Mouse (Mus musculus): Measurements from ENCODE around the gene Slc25a17. TPM values are rescaled to one million over a fixed set of nuclear protein-coding genes. Genes with fewer than 3 reads are reported as not detected.

Slc25a17 gene
- 104 and 106 TPM in 2 replicates for polyA plus RNA-seq (2015; fragmentation: Nextera tagmentation; extraction: Ambion mirVana)

GRCm38 (mm10) chr15:81360345-81361021 is at the start of gene Slc25a17:
Slc25a17 (minus strand) TSS chr15:81360812.
- Histone ChIP-seq H3K9me3 (replicated peaks; ENCODE audit: control insufficient read depth, low read length) (no peaks in the 10 kb centered on the region), H3K36me3 (ENCODE audit: control insufficient read depth, insufficient read depth, low read length) (no peaks in the 10 kb centered on the region; the same call in 1 of the 2 replicates), H3K27ac (ENCODE audit: low read length) (peak within 1 kb of the TSS; percentile 90), H3K4me2 (ENCODE audit: low read depth, low read length) (peak within 1 kb of the TSS; percentile 92), H3K4me3 (replicated peaks; ENCODE audit: low read length) (peak within 1 kb of the TSS; percentile 69), H3K9ac (ENCODE audit: low read length) (peak within 1 kb of the TSS; percentile 81), H3K27me3 (ENCODE audit: control insufficient read depth, insufficient read depth, low read length) (no peaks in the 10 kb centered on the region), H3K4me1 (ENCODE audit: control insufficient read depth, insufficient read depth, low read length) (peaks cover 14% of the 10 kb centered on the region)
- peak; percentile 99 for ATAC-seq (ENCODE audit: insufficient read depth, low FRiP score)
- under 1% methylated on average over 30 of the region's 30 CpGs for WGBS

DNA sequence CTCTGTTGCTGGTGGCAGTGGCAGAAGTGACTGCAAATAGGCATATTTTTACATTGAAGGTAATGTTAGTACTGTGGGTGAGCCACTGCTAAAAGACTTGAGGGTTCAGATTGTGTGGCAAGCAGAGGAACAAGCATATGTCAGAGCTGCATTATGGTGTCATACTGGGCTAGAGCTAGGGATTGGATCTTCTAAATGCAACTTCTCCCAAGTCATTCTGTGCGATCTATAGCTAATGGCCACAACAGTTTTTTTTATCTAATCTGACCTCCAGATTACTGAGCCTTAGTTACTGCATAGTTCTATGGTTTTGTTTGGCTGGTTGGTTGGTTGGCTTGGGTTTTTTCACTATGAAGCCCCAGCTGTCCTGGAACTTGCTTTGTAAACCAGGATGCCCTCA is 47.6 kb upstream of the Slc25a17 start, which contains the start of gene Dnajb7:
Dnajb7 (minus strand) TSS at position 101 of the 400 bp plus-strand sequence.
- Histone ChIP-seq H3K9me3 (replicated peaks; ENCODE audit: control insufficient read depth, low read length) (no peaks in the 10 kb centered on the region), H3K4me2 (ENCODE audit: low read depth, low read length) (no peak within 1 kb of the TSS), H3K4me1 (ENCODE audit: control insufficient read depth, insufficient read depth, low read length) (no peaks in the 10 kb centered on the region), H3K36me3 (ENCODE audit: control insufficient read depth, insufficient read depth, low read length) (no peaks in the 10 kb centered on the region), H3K9ac (ENCODE audit: low read length) (no peak within 1 kb of the TSS), H3K27me3 (ENCODE audit: control insufficient read depth, insufficient read depth, low read length) (no peaks in the 10 kb centered on the region), H3K27ac (ENCODE audit: low read length) (no peak within 1 kb of the TSS), H3K4me3 (replicated peaks; ENCODE audit: low read length) (no peak within 1 kb of the TSS)
- 94% methylated on average over 1 of the region's 1 CpGs for WGBS
- no peak for ATAC-seq (ENCODE audit: insufficient read depth, low FRiP score)

DNA sequence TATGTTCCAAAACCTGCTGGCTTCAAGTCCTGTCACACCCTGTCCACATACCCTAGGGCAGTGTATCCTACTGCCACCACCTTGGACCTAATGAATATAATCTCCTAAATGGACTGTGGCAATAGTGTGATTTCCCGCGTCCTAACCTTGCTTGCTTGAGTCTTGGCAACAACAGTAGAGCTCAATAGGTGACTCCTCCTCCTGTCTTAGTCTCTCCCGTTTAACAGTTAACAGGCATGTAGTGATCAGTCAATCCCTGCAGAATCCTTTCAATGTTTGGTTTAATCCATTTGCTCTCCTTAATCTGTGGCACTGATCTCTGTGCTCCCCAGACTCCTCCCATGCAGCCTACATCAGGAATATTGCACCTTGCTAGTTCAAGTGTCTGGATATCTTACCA is 44.4 kb upstream of the Slc25a17 start:
- H3K9ac ChIP-seq (ENCODE audit: low read length) = no peak overlapping the region
- ATAC-seq (ENCODE audit: insufficient read depth, low FRiP score) = no peak
- H3K4me1 ChIP-seq (ENCODE audit: control insufficient read depth, insufficient read depth, low read length) = peaks cover 5% of the 10 kb centered on the region; the same call in 1 of the 2 replicates
- H3K4me2 ChIP-seq (ENCODE audit: low read depth, low read length) = no peak overlapping the region
- no peak overlapping the region for H3K27ac ChIP-seq (ENCODE audit: low read length)
- H3K4me3 ChIP-seq (replicated peaks; ENCODE audit: low read length) = no peak overlapping the region
- no peaks in the 10 kb centered on the region for H3K9me3 ChIP-seq (replicated peaks; ENCODE audit: control insufficient read depth, low read length)
- no peaks in the 10 kb centered on the region for H3K27me3 ChIP-seq (ENCODE audit: control insufficient read depth, insufficient read depth, low read length)
- H3K36me3 ChIP-seq (ENCODE audit: control insufficient read depth, insufficient read depth, low read length) = no peaks in the 10 kb centered on the region
- WGBS = 78% methylated on average over 3 of the region's 3 CpGs

DNA sequence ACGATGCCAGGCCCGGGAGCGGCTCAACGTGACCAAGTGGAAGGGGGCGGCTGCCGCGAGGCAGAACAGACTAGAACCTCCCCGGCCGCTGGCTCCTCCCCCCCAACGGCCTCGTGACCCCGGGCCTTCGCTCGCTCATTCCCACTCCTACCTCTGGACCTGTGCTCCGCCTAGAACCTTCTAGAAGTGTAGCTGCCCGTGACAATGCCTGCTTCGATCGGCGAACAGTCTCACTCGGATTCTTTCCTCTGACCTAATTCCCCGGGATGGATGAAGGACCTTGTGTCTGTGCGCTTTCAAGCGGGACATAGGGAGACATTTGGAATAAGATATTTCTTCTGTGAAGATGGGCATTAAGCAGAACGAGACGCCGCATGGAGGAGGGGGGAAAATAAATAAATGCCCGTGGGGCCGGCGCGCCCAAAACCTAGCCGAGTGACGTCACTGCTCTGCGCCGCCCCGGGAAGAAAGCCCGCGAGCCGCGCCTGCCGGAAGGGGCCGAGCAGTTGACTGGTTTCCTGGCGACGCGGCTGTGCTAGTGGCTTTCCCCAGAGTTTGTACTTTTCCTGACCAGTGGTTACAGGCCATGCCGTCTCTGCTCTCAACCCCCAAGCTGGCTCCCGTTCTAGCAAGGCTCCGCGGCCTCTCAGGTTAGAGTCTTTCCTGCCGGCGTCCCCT is 39.2 kb upstream of the Slc25a17 start, which contains the start of the genes St13 and Xpnpep3:
St13 (minus strand) TSS at position 440 of the 678 bp plus-strand sequence.
Xpnpep3 (plus strand) TSS at position 501 of the 678 bp plus-strand sequence.
- under 1% methylated on average over 49 of the region's 50 CpGs for WGBS
- Histone ChIP-seq H3K4me3 (replicated peaks; ENCODE audit: low read length) (peak within 1 kb of the TSS; percentile 100), H3K27me3 (ENCODE audit: control insufficient read depth, insufficient read depth, low read length) (no peaks in the 10 kb centered on the region), H3K4me2 (ENCODE audit: low read depth, low read length) (peak within 1 kb of the TSS; percentile 80), H3K36me3 (ENCODE audit: control insufficient read depth, insufficient read depth, low read length) (no peaks in the 10 kb centered on the region), H3K9ac (ENCODE audit: low read length) (peak within 1 kb of the TSS; percentile 97), H3K9me3 (replicated peaks; ENCODE audit: control insufficient read depth, low read length) (no peaks in the 10 kb centered on the region), H3K27ac (ENCODE audit: low read length) (peak within 1 kb of the TSS; percentile 96), H3K4me1 (ENCODE audit: control insufficient read depth, insufficient read depth, low read length) (peaks cover 22% of the 10 kb centered on the region)
- ATAC-seq (ENCODE audit: insufficient read depth, low FRiP score) = peak; percentile 100

- peak overlapping the region; percentile 80 for H3K4me2 ChIP-seq (ENCODE audit: low read depth, low read length)
- peak; percentile 65; the same call in 1 of the 2 replicates for ATAC-seq (ENCODE audit: insufficient read depth, low FRiP score)
- whole genome bisulfite sequencing = under 1% methylated on average over 21 of the region's 21 CpGs
- H3K4me1 ChIP-seq (ENCODE audit: control insufficient read depth, insufficient read depth, low read length) = peaks cover 22% of the 10 kb centered on the region
- no peaks in the 10 kb centered on the region for H3K9me3 ChIP-seq (replicated peaks; ENCODE audit: control insufficient read depth, low read length)
- H3K9ac ChIP-seq (ENCODE audit: low read length) = peak overlapping the region; percentile 97
- no peaks in the 10 kb centered on the region for H3K27me3 ChIP-seq (ENCODE audit: control insufficient read depth, insufficient read depth, low read length)
- peak overlapping the region; percentile 100 for H3K4me3 ChIP-seq (replicated peaks; ENCODE audit: low read length)
- H3K27ac ChIP-seq (ENCODE audit: low read length) = peak overlapping the region; percentile 96
- no peaks in the 10 kb centered on the region for H3K36me3 ChIP-seq (ENCODE audit: control insufficient read depth, insufficient read depth, low read length)
Observed at GRCm38 (mm10) chr15:81399297-81399637, 38.7 kb upstream of the Slc25a17 start.

GRCm38 (mm10) chr15:81398189-81398588 is 37.6 kb upstream of the Slc25a17 start:
- H3K4me3 ChIP-seq (replicated peaks; ENCODE audit: low read length) = peak overlapping the region; percentile 100
- no peak overlapping the region for H3K27ac ChIP-seq (ENCODE audit: low read length)
- H3K9me3 ChIP-seq (replicated peaks; ENCODE audit: control insufficient read depth, low read length) = no peaks in the 10 kb centered on the region
- peak overlapping the region; percentile 97 for H3K9ac ChIP-seq (ENCODE audit: low read length)
- peak overlapping the region; percentile 80 for H3K4me2 ChIP-seq (ENCODE audit: low read depth, low read length)
- peaks cover 22% of the 10 kb centered on the region for H3K4me1 ChIP-seq (ENCODE audit: control insufficient read depth, insufficient read depth, low read length)
- no peaks in the 10 kb centered on the region for H3K36me3 ChIP-seq (ENCODE audit: control insufficient read depth, insufficient read depth, low read length)
- ATAC-seq (ENCODE audit: insufficient read depth, low FRiP score) = no peak
- H3K27me3 ChIP-seq (ENCODE audit: control insufficient read depth, insufficient read depth, low read length) = no peaks in the 10 kb centered on the region

DNA sequence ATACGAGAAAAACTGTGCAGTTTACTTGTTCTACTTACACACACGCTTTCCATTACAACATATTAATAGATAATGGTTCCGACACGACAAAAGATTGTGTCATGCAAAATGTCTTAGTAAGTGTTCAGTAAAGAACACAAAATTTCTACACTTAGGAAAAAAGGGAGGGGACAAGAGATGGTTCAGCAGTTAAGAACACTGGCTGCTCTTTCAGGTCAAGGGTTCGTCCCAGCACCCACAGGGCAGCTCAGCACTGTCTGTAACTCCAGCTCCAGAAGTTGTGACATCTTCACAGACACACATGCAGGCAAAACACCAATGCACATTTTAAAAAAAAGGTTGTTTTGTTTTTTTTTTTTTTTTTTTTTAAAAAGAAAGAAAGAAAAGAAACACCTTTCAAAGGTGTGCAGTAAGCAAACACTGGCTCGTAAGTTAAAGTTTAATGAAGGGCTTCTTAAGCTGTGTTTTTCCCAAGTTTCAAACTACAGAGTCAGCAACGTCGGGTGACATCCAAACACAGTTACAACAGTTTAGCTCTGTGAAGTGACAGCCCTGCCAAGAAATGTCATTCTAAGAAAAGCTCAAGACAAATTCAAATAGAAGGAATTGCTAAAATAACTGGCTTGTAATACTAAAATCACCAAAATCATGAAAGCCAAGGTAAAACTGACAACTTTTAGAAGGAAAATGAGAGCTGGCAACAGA is 33.8 kb upstream of the Slc25a17 start:
- Histone ChIP-seq H3K36me3 (ENCODE audit: control insufficient read depth, insufficient read depth, low read length) (peaks cover 5% of the 10 kb centered on the region), H3K4me1 (ENCODE audit: control insufficient read depth, insufficient read depth, low read length) (peaks cover 17% of the 10 kb centered on the region), H3K9ac (ENCODE audit: low read length) (no peak overlapping the region), H3K4me3 (replicated peaks; ENCODE audit: low read length) (no peak overlapping the region), H3K27me3 (ENCODE audit: control insufficient read depth, insufficient read depth, low read length) (no peaks in the 10 kb centered on the region), H3K4me2 (ENCODE audit: low read depth, low read length) (no peak overlapping the region), H3K9me3 (replicated peaks; ENCODE audit: control insufficient read depth, low read length) (no peaks in the 10 kb centered on the region), H3K27ac (ENCODE audit: low read length) (no peak overlapping the region)
- WGBS = 76% methylated on average over 8 of the region's 8 CpGs
- ATAC-seq (ENCODE audit: insufficient read depth, low FRiP score) = no peak

DNA sequence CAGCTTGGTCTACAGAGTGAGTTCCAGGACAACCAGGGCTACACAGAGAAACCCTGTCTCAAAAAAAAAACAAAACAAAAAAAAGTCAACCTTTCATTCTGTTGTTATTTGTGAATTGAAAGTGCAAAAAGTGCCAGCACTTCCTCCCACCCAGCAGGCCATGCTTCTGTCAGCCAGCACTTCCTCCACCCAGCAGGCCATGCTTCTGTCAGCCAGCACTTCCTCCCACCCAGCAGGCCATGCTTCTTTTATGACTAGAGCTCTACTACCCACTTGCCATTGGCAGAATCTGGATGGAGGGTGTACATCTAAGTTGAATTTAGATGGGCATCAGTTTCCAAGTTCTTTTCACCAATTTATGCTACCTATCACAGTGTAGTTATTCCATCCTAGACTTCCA is 32.4 kb upstream of the Slc25a17 start:
- no peak overlapping the region for H3K4me3 ChIP-seq (replicated peaks; ENCODE audit: low read length)
- no peaks in the 10 kb centered on the region for H3K27me3 ChIP-seq (ENCODE audit: control insufficient read depth, insufficient read depth, low read length)
- H3K27ac ChIP-seq (ENCODE audit: low read length) = no peak overlapping the region
- H3K4me2 ChIP-seq (ENCODE audit: low read depth, low read length) = no peak overlapping the region
- ATAC-seq (ENCODE audit: insufficient read depth, low FRiP score) = no peak
- H3K9me3 ChIP-seq (replicated peaks; ENCODE audit: control insufficient read depth, low read length) = no peaks in the 10 kb centered on the region
- peaks cover 12% of the 10 kb centered on the region for H3K36me3 ChIP-seq (ENCODE audit: control insufficient read depth, insufficient read depth, low read length)
- no peak overlapping the region for H3K9ac ChIP-seq (ENCODE audit: low read length)
- H3K4me1 ChIP-seq (ENCODE audit: control insufficient read depth, insufficient read depth, low read length) = peaks cover 12% of the 10 kb centered on the region; the same call in 1 of the 2 replicates

DNA sequence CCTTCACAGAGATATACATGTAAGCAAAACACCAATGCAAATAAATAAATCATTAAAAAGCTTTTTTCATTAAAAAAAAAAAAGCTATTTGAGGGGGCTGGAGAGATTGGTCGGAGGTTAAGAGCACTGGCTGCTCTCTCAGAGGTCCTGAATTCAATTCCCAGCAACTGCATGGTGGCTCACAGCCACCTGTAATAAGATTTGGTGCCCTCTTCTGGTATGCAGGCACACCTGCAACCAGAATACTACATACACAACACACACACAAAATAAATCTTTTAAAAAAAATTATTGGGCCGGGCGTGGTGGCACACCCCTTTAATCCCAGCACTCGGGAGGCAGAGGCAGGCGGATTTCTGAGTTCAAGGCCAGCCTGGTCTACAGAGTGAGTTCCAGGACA is 25.7 kb upstream of the Slc25a17 start:
- H3K9me3 ChIP-seq (replicated peaks; ENCODE audit: control insufficient read depth, low read length) = no peaks in the 10 kb centered on the region
- ATAC-seq (ENCODE audit: insufficient read depth, low FRiP score) = no peak
- no peak overlapping the region for H3K4me2 ChIP-seq (ENCODE audit: low read depth, low read length)
- 92% methylated on average over 5 of the region's 5 CpGs for WGBS
- H3K4me3 ChIP-seq (replicated peaks; ENCODE audit: low read length) = no peak overlapping the region
- no peaks in the 10 kb centered on the region for H3K4me1 ChIP-seq (ENCODE audit: control insufficient read depth, insufficient read depth, low read length)
- H3K27me3 ChIP-seq (ENCODE audit: control insufficient read depth, insufficient read depth, low read length) = no peaks in the 10 kb centered on the region
- no peak overlapping the region for H3K27ac ChIP-seq (ENCODE audit: low read length)
- no peak overlapping the region for H3K9ac ChIP-seq (ENCODE audit: low read length)
- peaks cover 30% of the 10 kb centered on the region for H3K36me3 ChIP-seq (ENCODE audit: control insufficient read depth, insufficient read depth, low read length)
